Mouse (Mus musculus) left cerebral cortex, adult 9 months (tissue): Measurements from ENCODE around the gene Olfr194.
A peak's percentile ranks its signal among the peaks of the same experiment; 100 is the strongest.
"Not testable (repeated sequence)": the region's sequence is repeated elsewhere in the genome, so short reads cannot be mapped to it uniquely, and the experiment has no call there.

Experiments
- DNase-seq, 2 experiments: peaks; one replicate each; pipeline ENCODE4 v3.0.0; 2022; ENCODE audit warnings: low spot score in 2 of 2

Olfr194 gene

DNA sequence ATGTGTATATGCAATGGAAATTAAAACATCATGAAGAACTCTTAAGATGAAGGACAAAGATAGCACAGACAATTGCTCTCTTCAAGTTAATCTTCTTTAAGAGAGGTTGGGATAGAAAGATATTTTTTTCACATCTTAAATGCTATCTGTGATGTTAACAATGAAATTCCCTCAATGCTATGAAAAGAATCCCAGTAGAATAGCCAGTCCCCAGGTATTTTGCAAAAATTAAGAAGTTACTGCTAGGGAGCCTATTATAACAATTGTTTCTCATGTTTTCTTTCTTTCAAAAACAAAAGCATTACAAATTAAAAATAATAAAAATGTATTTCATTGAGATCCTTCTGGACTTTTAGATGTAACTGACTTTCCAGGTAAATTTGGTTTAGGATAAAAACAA, at the start of gene Olfr194:
TSS of gene Olfr194 (minus strand) at position 101 of the 400 bp plus-strand sequence.
- no peak for DNase-seq

DNA sequence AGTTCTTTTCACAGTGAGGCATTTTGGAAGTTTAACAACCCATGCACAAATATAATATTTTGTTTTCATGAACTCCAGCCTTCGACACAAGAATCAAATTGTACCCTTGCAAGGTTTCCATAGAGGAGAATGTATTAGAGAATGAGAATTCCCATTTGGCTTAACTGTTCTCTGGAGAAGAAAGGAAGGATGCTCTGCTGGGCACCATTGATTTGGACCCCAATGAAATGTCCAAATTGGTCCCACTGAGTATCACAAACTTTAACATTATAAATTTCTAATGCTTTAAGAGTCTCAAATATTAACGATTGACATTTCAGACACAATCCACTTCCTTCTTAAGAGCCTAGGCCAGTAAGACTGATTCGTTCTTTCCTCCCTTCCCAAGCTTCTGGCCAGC, 49.5 kb upstream of the Olfr194 start, which contains the start of gene Olfr196:
TSS of gene Olfr196 (minus strand) at position 101 of the 400 bp plus-strand sequence.
- no peak for DNase-seq

DNA sequence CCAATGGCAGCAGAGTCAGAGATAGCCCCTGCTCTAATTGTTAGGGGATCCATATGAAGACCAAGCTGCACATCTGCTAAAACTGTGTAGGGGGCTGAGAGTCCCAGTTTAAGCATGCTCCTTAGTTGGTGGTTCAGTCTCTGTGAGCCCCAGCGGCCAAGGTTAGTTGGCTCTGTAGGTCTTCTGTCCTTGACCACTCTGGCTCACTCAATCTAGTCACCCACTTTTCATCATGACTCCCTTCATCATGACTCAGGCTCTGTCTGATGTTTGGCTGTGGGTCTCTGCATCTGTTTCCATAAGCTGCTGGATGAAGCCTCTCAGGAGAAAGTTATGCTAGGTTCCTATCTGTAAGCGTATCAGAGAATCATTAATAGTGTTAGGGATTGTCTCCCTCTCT, 31.1 kb upstream of the Olfr194 start:
- DNase-seq, result no peak

DNA sequence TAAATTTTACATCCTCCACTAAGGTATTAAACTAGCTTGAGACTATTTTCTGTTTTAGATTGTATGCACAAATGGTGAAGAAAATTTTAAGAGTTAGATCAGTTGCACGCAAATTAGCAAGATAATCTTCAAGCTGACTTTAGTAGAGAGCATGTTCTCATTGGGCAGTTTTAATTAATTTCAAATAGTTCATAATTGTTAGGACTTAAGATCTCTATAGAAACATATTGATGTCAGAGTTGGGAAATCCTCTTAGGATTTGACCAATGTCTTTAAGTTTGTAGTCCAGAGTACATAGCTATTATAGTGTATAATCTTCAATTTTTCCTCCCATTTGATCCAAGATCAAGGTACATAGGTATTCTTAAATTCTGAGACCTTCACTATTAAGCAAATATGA, 25.9 kb upstream of the Olfr194 start, which contains the start of gene Olfr195:
TSS of gene Olfr195 (plus strand) at position 301 of the 400 bp plus-strand sequence.
- DNase-seq, result no peak

DNA sequence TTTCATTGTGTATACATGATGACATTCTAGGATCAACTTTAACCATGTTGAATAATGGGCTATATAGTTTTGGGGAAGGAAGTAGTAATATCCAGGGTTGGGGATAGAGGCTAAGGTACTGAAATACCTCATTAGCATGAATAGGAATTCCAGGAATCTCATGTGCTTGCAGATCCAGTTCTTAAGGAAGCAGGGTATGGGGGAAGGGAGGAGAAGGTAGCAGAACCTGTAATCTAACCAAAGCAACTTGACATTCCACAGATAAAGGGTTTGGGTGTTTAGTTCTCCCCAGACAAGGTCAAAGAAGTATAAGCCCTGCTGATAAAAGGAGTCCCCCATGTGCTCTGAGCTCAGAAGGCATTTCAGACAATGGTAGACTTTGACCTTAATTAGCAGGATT, 20.2 kb upstream of the Olfr194 start:
- DNase-seq, result no peak

DNA sequence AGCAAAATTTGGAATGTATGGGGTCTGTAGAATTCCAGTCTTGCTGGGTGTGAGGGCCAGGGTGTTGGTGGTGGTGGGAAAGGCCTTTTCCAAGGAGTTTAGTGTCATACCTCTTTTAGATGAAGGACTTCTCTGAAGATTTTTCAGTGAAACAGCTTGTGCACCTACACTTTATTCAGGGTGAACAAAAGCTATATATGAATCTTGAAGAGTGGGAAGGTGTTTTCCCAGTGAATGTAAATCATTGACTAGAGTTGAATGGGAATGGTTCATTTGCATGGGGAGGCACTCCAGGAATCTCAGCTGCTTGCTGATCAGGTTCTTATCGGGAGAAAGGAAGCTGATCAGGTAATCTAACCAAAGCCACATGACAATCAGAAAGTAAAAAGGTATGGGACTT, 9.9 kb upstream of the Olfr194 start:
- DNase-seq, result peak in 1 of 2 experiments; percentile 15

DNA sequence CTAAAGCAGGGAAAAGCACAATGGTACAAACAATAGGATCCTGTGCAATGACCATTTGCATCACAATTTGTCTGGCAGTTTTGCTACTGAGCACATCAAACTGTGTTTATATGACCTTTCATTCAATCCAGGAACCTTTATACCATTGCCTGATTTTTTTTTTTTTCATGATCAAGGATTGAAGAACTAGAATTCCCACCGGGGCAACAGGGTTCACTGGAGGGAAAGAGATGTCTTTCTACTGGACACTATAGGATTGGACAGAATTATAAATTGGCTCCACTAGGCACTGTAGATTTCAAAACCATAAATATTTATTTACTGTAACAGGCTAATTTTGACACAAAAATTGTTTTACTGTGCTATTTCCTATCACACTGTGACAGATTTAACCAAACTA, 9.1 kb downstream of the Olfr194 start, which contains the start of gene Olfr193:
TSS of gene Olfr193 (minus strand) at position 101 of the 400 bp plus-strand sequence.
- no peak for DNase-seq

DNA sequence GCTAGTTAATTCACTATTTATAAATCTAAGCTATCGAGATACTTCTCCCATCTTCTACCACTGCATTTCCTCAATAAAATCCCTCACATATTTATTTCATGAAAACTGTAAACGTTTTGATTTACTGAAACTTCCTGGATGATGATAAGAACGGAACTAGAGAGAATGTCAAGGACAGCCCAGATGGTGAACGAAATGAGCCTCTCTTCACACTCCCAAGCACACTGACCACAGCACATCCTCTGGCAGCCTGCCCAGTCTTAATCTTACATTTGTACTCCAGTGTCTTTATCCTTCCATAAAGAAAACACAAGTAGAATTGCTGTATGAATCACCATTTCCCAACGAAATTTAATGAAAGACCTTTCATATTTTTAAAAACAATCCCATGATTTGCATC, 12.3 kb downstream of the Olfr194 start:
- not testable (repeated sequence) for DNase-seq

DNA sequence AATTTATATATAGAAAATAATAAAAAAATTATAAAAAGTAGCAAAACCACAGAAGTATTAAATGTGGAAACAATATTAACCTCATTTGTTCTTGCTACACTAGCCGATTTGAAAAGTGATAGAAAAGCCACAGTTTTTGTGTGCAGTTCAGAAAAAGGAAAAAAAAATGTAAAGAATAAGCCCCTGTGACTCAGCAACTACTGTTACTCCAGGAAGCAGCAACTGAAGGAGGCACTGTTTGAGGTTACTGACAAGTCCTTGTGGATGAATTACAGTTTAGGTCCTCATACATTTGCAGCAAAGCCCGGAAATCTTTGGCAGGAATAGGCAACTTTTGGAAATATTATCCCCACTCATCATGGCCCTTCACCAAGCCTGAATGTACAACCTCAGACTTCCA, 15.6 kb downstream of the Olfr194 start:
- DNase-seq, result no peak

DNA sequence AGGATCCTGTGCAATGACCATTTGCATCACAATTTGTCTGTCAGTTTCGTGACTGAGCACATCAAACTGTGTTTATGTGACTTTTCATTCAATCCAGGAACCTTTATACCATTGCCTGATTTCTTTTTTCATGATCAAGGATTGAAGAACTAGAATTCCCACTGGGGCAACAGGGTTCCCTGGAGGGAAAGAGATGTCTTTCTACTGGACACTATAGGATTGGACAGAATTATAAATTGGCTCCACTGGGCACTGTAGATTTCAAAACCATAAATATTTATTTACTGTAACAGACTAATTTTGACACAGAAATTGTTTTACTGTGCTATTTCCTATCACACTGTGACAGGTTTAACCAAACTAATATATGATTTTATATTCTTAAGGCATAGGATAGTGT, 31.1 kb downstream of the Olfr194 start, which contains the start of gene Olfr191:
TSS of gene Olfr191 (minus strand) at position 101 of the 400 bp plus-strand sequence.
- DNase-seq, result not testable (repeated sequence)

DNA sequence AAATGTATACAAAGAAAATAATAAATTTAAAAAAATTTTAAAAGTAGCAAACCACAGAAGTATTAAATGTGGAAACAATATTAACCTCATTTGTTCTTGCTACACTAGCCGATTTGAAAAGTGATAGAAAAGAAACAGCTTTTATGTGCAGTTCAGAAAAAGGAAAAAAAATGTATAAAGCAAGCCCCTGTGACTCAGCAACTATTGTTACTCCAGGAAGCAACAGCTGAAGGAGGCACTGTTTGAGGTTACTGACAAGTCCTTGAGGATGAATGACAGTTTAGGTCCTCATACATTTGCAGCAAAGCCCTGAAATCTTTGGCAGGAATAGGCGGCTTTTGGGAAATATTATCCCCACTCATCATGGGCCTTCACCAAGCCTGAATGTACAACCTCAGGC, 39.8 kb downstream of the Olfr194 start:
- DNase-seq, result not testable (repeated sequence)

DNA sequence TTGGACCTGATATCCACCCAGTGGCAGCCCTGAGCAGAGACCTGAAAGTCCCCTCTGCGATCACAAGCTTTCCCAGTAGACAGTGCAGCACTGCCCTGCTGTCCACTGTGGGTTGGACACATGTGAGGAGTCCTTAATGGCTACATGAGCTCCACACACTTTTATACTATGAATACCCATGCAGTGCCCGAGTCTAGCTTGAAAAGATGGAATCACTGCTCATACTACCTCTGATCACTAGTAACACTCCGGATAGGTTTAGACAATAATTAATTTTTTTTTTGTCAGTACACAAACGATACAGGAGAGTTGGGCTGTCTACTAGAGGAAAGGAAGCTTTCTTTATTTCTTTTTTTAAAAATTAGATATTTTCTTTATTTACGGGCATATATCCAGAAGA, 43.0 kb downstream of the Olfr194 start, which contains the start of gene Olfr190:
TSS of gene Olfr190 (minus strand) at position 101 of the 400 bp plus-strand sequence.
- no peak for DNase-seq

DNA sequence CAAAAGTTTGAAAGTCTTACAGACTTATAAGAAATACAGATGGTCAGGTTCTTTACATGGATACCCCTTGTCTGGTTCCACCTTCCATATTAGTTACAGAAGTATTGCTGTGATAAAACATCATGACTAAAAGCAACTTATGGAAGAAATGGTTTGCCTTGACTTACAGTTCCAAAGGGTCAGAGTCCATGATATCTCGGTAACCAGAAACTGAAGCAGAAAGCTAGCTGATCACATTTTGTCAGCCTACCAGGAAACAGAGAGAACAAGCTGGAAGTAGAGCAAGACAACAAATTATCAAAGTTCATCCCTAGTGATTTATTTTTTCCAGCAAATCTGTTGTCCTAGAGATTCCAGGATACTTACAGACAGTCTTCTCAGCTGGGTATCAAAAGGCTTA, 47.3 kb downstream of the Olfr194 start:
- DNase-seq, result no peak

DNA sequence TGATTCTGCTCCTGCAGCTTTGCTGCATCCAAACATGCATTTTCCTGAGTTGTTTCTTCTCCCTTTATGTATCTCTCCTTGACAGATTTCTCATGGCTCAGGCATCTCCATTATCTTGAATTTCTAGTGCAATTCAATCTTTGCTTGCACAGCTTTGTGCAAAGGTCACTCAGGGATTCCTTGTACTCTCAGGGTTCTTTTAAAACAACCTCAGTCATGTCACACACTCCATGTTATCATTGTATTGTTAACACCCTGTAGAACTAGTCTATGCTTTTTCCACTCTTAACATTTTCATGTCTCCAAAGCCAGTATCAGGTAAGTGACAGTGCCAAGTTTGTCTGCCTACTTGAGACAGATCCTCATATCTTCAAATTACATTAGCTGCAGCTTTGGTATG, 49.1 kb downstream of the Olfr194 start:
- DNase-seq, result no peak
